Mouse (Mus musculus) midbrain, embryonic 11.5 days (tissue): ENCODE measurements around the gene Lnx2. TPM values are rescaled to one million over a fixed set of nuclear protein-coding genes. Genes with fewer than 3 reads are reported as not detected.

Experiments used
- ATAC-seq: fragments of 200-750 bp; cut with Nextera tagmentation; 2 replicates; pipeline ENCODE4 v1.8.0; 2017; ENCODE audit warnings: moderate TSS enrichment, moderate library complexity; ENCODE audit not compliant: low FRiP score
- DNase-seq: peaks from one replicate; pipeline ENCODE4 v3.0.0; 2015; ENCODE audit warnings: low spot score; ENCODE audit errors: missing footprints
- H3K27ac ChIP-seq: fragments of 300-500 bp; sonication (generic); 2 replicates; pipeline ENCODE4 v1.5.1; 2014; ENCODE audit warnings: low read depth, low read length
- H3K27me3 ChIP-seq: fragments of 300-500 bp; sonication (generic); 2 replicates; pipeline ENCODE4 v1.6.1; 2014; ENCODE audit warnings: mild to moderate bottlenecking, low read length, moderate library complexity, mixed read lengths; ENCODE audit not compliant: control insufficient read depth, insufficient read depth
- H3K36me3 ChIP-seq: fragments of 300-500 bp; sonication (generic); 2 replicates; pipeline ENCODE4 v1.6.1; 2014; ENCODE audit warnings: mild to moderate bottlenecking, low read length, moderate library complexity, mixed read lengths; ENCODE audit not compliant: control insufficient read depth, insufficient read depth
- H3K4me1 ChIP-seq: fragments of 300-500 bp; sonication (generic); 2 replicates; pipeline ENCODE4 v1.6.1; 2014; ENCODE audit warnings: low read length; ENCODE audit not compliant: control insufficient read depth, insufficient read depth
- H3K4me2 ChIP-seq: fragments of 300-500 bp; sonication (generic); 2 replicates; pipeline ENCODE4 v1.6.1; 2014; ENCODE audit warnings: mild to moderate bottlenecking, moderate library complexity
- H3K4me3 ChIP-seq: fragments of 300-500 bp; sonication (generic); 2 replicates; pipeline ENCODE4 v1.5.1; 2014; ENCODE audit warnings: low read depth, low read length
- H3K9ac ChIP-seq: fragments of 300-500 bp; sonication (generic); 2 replicates; pipeline ENCODE4 v1.6.1; 2014; ENCODE audit warnings: low read length
- H3K9me3 ChIP-seq: fragments of 300-500 bp; sonication (generic); 2 replicates; pipeline ENCODE4 v1.6.1; 2016; ENCODE audit warnings: low read length; ENCODE audit not compliant: control insufficient read depth
- WGBS: fragments of 180-500 bp; shearing (Covaris S2); extraction: QIAGEN DNeasy Blood & Tissue Kit; methylation state at CpG from one replicate; pipeline ENCODE4 v1.1.7; 2014; 5-methylcytosine and 5-hydroxymethylcytosine counted together
- polyA plus RNA-seq: library from polyadenylated mRNA; unstranded; fragments of >200 nt; fragmentation: Nextera tagmentation; extraction: Ambion mirVana; gene quantifications from 2 replicates; pipeline ENCODE4 v1.2.1, GENCODE M21; 2014

Gene Lnx2
- polyA plus RNA-seq, 1 experiment from 2014 or later: 8.1 TPM

DNA sequence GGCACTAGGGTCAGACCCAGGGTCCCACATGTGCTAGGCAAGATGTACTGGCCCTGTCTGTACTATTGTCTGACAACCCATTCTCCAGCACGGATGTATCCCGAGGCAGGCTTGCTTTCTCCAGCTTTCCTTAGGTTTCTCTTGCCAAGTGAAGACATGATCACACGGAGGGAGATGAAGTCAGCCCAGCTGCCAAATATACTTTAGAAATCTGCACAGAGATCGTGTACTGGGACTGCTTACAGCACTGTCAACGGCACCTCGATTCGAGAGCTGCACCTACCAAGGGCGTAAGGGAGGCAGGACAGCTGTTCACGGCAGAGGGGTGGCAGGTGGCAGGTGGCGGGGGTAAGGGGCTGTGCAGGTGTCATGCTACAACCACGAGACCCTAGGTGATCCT is 55.8 kb downstream of the Lnx2 start:
- no peak overlapping the region for H3K27ac ChIP-seq
- no peak for ATAC-seq
- no peak overlapping the region for H3K4me3 ChIP-seq
- H3K9ac ChIP-seq: no peak overlapping the region
- DNase-seq: no peak
- WGBS: 92% methylated on average over 11 of the region's 11 CpGs
- H3K4me2 ChIP-seq: no peak overlapping the region
- H3K27me3 ChIP-seq: no peaks in the 10 kb centered on the region
- H3K36me3 ChIP-seq: no peaks in the 10 kb centered on the region
- H3K9me3 ChIP-seq: no peaks in the 10 kb centered on the region
- no peaks in the 10 kb centered on the region for H3K4me1 ChIP-seq

DNA sequence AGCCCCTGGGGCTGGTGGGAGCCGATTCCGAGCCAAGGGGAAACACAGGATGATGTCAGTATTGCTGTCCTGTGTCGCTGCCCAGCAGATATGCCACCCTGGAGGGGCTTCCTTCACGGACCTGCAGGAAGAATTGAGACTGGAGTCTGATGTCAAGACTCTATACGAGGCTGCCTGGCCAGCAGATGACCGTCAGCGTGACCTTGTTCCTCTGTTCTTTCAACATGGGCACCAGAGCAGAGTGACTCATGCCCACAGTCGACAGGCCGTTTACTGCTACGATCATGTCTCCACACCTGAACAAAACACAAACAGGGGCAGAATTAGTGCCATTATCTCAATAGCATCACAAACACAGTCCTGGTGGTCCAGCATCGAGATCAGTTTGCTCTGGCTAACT is 57.6 kb downstream of the Lnx2 start:
- H3K4me3 ChIP-seq: no peak overlapping the region
- no peak overlapping the region for H3K4me2 ChIP-seq

DNA sequence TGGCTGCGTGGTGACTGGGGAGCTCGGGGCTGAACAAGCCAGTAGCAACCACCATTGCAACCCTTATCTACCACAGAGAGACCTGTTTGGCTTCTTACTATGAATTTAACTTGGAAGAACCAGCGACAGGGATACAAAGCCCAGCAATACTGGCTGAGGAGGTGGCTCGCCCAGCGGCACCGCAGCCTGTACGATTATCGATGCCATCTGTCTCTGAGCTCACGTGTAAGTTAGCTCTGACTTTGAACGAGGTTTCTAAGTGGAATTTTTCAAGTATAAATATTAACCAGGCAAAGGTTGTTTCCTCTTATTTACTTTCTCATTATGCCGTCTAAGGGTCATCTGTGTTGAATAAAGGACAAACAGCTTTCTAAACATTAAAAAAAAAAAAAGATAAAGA is 58.9 kb downstream of the Lnx2 start:
- Histone ChIP-seq H3K4me2 (no peak overlapping the region), H3K9me3 (no peaks in the 10 kb centered on the region), H3K27ac (no peak overlapping the region), H3K4me1 (no peaks in the 10 kb centered on the region), H3K27me3 (no peaks in the 10 kb centered on the region), H3K9ac (no peak overlapping the region), H3K4me3 (no peak overlapping the region), H3K36me3 (no peaks in the 10 kb centered on the region)
- no peak for DNase-seq
- ATAC-seq: no peak
- WGBS: 90% methylated on average over 11 of the region's 11 CpGs

More for the DNA sequence above, 57.6 kb downstream of the Lnx2 start:
- WGBS: 90% methylated on average over 11 of the region's 11 CpGs
- no peak overlapping the region for H3K27ac ChIP-seq
- no peak for DNase-seq
- no peaks in the 10 kb centered on the region for H3K9me3 ChIP-seq
- no peaks in the 10 kb centered on the region for H3K4me1 ChIP-seq
- H3K36me3 ChIP-seq: no peaks in the 10 kb centered on the region
- ATAC-seq: no peak
- H3K27me3 ChIP-seq: no peaks in the 10 kb centered on the region
- no peak overlapping the region for H3K9ac ChIP-seq

DNA sequence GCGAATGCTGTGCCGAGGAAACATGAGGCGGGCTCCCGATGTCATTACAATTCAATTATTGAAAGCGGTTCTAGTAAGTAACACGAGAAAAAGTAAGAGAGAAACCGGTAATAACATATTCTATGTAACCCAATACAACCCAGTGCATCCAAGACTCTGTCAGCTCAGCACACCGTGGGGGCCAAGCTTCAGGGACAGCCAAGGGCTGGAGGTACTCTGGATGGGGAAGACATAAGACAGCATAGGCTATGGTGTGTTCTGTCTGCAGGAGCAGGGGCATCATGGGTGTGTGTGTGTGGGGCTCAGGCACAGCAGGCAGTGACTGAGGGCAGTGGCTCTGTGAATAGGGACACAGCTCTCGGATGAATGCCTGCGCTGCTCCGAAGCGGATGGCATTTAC is 59.8 kb downstream of the Lnx2 start:
- Histone ChIP-seq H3K9me3 (no peaks in the 10 kb centered on the region), H3K4me3 (no peak overlapping the region), H3K27ac (no peak overlapping the region), H3K36me3 (no peaks in the 10 kb centered on the region), H3K27me3 (no peaks in the 10 kb centered on the region), H3K4me2 (no peak overlapping the region), H3K4me1 (no peaks in the 10 kb centered on the region), H3K9ac (no peak overlapping the region)
- 87% methylated on average over 12 of the region's 12 CpGs for WGBS
- ATAC-seq: no peak
- DNase-seq: no peak

DNA sequence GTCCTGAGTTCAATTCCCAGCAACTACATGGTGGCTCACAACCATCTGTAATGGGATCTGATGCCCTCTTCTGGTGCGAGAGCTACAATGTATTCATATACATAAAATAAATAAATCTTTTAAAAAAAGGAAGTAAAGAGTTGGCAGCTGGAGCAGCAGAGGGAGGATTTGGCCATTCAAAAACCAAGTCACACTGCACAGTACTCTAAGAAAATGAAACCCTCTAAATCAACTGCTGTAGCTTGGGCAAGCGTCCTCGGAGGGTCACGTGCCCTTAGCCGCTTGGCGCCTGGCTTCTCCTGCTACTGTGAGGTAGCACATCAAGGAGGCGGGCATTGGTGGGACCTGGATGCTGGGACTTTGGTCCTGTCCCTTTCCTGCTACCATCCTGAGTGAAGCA is 61.2 kb downstream of the Lnx2 start:
- DNase-seq (no peak), ATAC-seq (no peak)
- Histone ChIP-seq H3K4me2 (no peak overlapping the region), H3K27ac (no peak overlapping the region), H3K4me1 (no peaks in the 10 kb centered on the region), H3K9ac (no peak overlapping the region), H3K36me3 (no peaks in the 10 kb centered on the region), H3K4me3 (no peak overlapping the region), H3K9me3 (no peaks in the 10 kb centered on the region), H3K27me3 (no peaks in the 10 kb centered on the region)
- 86% methylated on average over 7 of the region's 7 CpGs for WGBS

DNA sequence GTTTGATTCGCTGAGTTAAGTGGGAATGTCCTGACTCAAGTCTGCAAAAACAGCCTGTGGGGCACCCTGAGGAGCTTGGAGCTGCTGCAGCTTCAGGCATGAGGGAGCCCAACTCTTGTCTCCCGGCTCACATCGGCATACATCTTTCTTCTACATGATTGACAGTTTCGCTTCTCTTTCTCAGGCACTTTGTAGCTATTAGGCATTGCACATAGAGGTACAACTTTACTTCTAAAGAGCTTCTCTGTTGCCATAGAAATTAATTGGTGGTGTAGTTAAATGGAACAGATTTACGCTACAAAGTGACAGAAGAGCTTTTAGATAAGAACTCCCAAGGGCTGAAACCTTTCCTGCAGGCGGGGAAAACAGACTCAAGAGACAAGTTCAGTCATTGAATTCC is 62.5 kb downstream of the Lnx2 start:
- Histone ChIP-seq H3K27me3 (no peaks in the 10 kb centered on the region), H3K4me3 (no peak overlapping the region), H3K27ac (no peak overlapping the region), H3K9ac (no peak overlapping the region), H3K4me1 (no peaks in the 10 kb centered on the region), H3K4me2 (no peak overlapping the region), H3K36me3 (no peaks in the 10 kb centered on the region), H3K9me3 (no peaks in the 10 kb centered on the region)
- no peak for ATAC-seq
- WGBS: 67% methylated on average over 6 of the region's 6 CpGs
- DNase-seq: no peak

DNA sequence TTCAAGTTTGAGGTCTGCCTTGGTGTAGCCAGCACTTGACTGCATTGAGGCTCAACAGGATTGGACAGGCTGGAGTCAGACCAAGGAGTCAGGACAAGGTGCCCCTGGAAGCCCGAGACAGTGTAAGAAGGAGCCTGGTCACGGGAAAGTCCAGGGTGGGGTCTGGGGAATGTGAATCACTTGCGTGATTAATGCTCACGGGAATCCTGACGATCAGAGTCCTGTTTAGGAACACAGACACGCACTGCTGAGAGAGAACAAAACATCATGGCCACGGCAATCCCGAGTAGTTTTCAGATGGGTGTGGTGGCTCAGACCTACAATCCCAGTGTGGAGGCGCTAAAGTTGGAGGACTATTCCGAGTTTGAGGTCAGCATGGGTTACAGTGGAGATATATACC is 65.1 kb downstream of the Lnx2 start:
- H3K27ac ChIP-seq: no peak overlapping the region
- no peaks in the 10 kb centered on the region for H3K9me3 ChIP-seq
- no peaks in the 10 kb centered on the region for H3K36me3 ChIP-seq
- H3K4me3 ChIP-seq: no peak overlapping the region
- no peaks in the 10 kb centered on the region for H3K4me1 ChIP-seq
- 87% methylated on average over 10 of the region's 10 CpGs for WGBS
- H3K4me2 ChIP-seq: no peak overlapping the region
- no peak overlapping the region for H3K9ac ChIP-seq
- no peaks in the 10 kb centered on the region for H3K27me3 ChIP-seq
- no peak for ATAC-seq
- no peak for DNase-seq

DNA sequence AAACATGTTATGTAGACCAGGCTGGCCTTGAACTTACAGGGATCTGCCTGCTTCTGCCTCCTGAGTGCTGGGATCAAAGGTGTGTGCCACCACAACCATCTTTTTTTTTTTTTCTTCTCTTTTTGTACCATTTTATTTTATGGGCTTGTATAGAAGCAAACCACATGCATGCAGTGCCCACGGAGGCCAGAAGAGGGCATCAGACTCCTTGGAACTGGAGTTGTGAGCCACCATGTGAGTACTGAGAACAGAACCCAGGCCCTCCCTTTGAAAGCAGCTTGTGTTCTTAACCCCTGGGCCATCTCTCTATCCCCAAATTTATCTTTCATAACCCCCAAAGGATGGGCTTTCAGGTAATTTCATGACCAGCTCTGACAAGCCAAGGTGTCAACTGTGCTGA is 73.1 kb downstream of the Lnx2 start:
- no peaks in the 10 kb centered on the region for H3K4me1 ChIP-seq

DNA sequence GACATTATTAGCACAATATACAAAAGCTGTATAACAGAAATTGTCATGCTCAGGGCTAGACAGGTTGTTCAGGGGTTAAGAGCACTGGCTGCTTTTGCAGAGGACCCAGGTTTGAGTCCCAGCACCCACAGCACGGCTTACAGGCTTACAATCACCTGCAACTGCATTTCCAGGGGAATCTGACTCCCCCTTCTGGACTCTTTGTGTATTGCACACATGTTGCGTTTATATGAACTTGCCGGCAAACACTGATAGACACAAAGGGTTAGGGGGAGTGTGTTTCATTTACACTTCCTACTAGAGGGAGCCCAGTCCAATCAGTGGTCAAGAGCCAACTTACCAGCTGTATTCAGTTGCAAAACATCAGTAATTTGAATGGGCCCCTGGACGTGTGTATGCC is 75.1 kb downstream of the Lnx2 start:
- Histone ChIP-seq H3K4me3 (no peak overlapping the region), H3K4me2 (no peak overlapping the region), H3K9me3 (no peaks in the 10 kb centered on the region; the same call in 1 of the 2 replicates), H3K27ac (no peak overlapping the region), H3K27me3 (no peaks in the 10 kb centered on the region), H3K9ac (no peak overlapping the region), H3K4me1 (no peaks in the 10 kb centered on the region), H3K36me3 (no peaks in the 10 kb centered on the region)
- DNase-seq (no peak), ATAC-seq (no peak)
- 86% methylated on average over 4 of the region's 4 CpGs for WGBS

More for the DNA sequence above, 73.1 kb downstream of the Lnx2 start:
- DNase-seq (no peak), ATAC-seq (no peak)
- H3K4me2 ChIP-seq: no peak overlapping the region
- H3K27me3 ChIP-seq: no peaks in the 10 kb centered on the region
- no peaks in the 10 kb centered on the region for H3K36me3 ChIP-seq
- no peaks in the 10 kb centered on the region; the same call in 1 of the 2 replicates for H3K9me3 ChIP-seq
- no peak overlapping the region for H3K27ac ChIP-seq
- 73% methylated on average over 1 of the region's 1 CpGs for WGBS
- no peak overlapping the region for H3K4me3 ChIP-seq
- no peak overlapping the region for H3K9ac ChIP-seq

DNA sequence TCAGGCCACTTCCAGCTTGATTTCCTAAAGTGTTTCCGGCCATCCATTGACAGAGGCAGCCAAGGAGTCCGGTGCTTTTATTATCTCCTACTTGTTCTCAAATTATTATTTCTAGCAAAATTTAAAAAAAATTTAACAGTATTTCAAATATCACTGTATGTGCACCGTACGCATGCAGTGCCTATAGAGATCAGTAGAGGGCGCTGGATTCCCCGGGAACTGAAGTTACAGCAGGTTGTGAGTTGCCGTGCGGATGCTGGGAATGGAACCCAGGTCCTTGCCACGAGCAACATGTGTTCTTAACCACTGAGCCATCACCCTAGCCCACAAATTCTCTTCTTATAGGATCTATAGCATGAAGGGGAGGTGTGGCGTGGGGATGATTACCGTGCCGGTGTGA is 77.6 kb downstream of the Lnx2 start:
- WGBS: 92% methylated on average over 12 of the region's 12 CpGs
- no peaks in the 10 kb centered on the region; the same call in 1 of the 2 replicates for H3K9me3 ChIP-seq
- no peak overlapping the region for H3K4me3 ChIP-seq
- no peak for DNase-seq
- no peaks in the 10 kb centered on the region for H3K27me3 ChIP-seq
- ATAC-seq: no peak
- no peak overlapping the region for H3K4me2 ChIP-seq
- no peaks in the 10 kb centered on the region for H3K4me1 ChIP-seq
- no peak overlapping the region for H3K9ac ChIP-seq
- no peaks in the 10 kb centered on the region for H3K36me3 ChIP-seq
- no peak overlapping the region for H3K27ac ChIP-seq
